Mouse (Mus musculus) adrenal gland, postnatal 36 days (tissue): Measurements from ENCODE around the gene Tmbim1. TPM values are rescaled to one million over a fixed set of nuclear protein-coding genes. Genes with fewer than 3 reads are reported as not detected.
"Not testable (repeated sequence)": the region's sequence is repeated elsewhere in the genome, so short reads cannot be mapped to it uniquely, and the experiment has no call there.

Experiments
- DNase-seq, 2 experiments: peaks; one replicate each; pipeline ENCODE4 v3.0.0; 2021; ENCODE audit warnings: mixed read lengths in 1 of 2
- total RNA-seq, 2 experiments: library from RNA; stranded (reverse); gene quantifications; 2 replicates each; pipeline ENCODE4 v1.2.3; 2021

Gene Tmbim1
- total RNA-seq, 2 experiments from 2014 or later, result 101 to 106 TPM

DNA sequence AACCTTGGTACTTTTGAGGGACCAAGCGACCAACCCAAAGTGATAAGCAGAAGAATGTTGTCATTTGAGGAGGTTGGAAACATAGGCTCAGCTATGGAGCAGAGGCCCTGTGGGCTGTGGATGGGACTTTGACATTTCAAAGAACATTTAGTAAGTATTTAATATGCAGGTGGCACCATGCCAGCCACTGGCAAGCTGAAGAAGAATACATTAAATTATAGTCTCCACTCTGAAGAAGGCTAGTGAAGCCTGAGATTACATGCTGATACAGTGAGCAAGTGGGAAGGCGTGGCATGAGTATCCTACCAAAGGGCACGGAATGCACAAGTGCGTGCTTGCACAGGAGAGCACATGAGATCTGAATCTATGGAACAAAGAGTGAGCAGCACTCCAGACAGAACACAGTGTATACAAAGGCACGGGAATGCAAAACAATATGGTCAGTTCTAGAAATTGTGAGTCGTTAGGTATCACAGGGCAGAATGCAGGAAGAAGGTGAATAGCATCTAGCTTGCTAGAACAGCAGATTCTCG lies 24.5 kb upstream of the Tmbim1 start:
- DNase-seq, result no peak

DNA sequence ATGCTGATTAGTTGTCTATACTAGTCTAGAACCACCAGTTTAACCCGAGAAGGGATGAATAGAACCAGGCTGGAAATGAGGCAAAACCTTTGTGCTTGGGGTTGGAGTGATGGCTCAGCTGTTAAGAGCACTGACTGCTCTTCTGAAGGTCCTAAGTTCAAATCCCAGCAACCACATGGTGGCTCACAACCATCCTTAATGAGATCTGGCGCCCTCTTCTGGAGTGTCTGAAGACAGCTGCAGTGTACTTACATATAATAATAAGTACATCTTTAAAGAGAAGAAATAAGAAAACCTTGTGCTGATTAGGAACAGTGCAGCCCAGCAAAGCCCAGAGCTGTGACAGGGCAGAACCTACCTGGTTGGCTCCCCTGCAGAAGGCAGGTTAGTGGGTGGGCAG lies 21.5 kb upstream of the Tmbim1 start:
- DNase-seq, result not testable (repeated sequence)

DNA sequence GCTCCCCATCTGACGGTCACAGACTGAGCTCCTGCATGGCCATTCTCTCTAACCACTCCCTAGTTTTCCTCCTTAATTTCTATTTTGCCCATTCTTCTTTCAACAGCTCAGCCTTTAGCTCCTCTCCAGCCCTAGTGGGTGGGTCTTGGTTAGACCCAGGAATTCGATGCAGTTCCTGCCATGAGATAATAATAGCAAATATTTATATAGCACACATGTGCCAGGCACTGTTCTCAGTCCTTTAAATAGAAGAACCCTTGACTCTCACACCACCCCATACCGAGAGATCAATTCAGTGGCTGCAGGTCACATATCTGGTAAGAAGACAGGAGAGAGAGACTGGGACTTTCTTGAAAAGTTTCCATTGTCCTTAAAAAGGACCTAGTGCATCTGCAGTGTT lies 16.0 kb upstream of the Tmbim1 start:
- no peak for DNase-seq

DNA sequence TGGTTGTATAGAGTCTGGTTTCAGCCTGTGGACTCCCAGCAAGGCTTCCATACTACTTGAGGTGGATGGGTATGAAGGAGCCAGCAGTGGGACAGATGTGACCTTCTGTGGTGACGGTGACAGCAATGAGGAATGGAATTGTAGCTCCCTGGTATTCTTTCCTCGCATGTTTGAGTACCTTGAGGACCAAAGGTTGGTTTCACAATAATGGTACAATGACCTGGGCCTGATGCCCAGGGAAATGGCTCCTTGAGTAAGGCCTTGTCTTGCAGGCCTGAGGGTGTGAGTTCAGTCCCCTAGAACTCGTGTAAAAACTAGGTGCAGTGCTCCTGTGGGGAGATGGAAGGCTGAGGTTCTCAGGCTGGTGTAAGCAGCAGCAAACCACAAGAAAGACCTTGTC lies 13.3 kb upstream of the Tmbim1 start:
- DNase-seq, result no peak

DNA sequence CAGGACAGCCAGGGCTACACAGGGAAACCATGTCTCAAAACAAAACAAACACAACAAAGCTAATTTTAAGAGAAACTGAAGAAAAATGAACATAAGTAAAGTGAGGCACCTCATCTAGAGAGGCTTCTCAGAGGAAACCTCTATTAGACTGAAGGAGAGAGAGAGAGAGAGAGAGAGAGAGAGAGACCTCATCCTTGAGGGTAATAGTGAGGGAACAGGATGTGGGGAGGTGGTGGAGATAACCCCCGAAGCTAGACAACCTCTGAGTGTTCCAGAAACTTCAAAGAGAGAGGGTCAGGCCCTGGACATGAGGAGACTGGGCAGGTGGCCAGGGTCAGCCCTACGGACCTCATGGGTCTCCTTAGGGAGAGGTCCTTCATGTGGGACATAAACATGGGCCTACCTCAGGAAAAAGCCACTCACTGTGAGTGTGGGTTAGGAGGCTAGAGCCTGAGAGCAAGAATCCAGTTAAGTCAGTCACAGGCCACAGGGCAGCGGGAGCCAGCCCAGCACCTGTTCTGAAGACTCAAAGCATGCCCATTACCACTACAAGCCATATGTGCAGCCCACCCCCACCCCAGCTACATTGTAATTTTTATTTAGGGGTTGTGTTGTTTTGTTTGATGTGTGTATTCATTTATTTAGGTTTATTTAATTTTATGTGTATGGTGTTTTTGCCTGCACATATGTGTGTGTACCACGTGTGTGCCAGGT lies 10.8 kb upstream of the Tmbim1 start:
- no peak for DNase-seq

DNA sequence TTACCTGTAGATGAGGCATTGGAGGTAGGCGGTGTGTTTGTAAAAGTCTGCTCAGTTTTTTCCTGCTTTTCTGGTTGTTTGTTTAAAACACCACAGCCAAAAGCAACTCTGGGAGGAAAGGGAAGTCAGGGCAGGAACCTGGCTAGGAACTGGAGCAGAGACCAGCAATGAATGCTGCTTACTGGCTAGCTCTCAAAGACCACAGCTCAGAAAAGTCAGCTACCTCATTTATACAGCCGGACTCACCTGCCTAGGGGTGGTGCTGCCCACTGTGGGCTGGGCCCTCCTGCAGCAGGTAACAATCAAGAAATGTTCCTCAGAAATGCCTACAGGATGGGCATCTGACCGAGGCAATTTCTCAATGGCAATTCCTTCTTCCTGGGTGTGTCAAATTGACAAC lies 9.4 kb upstream of the Tmbim1 start:
- no peak for DNase-seq

DNA sequence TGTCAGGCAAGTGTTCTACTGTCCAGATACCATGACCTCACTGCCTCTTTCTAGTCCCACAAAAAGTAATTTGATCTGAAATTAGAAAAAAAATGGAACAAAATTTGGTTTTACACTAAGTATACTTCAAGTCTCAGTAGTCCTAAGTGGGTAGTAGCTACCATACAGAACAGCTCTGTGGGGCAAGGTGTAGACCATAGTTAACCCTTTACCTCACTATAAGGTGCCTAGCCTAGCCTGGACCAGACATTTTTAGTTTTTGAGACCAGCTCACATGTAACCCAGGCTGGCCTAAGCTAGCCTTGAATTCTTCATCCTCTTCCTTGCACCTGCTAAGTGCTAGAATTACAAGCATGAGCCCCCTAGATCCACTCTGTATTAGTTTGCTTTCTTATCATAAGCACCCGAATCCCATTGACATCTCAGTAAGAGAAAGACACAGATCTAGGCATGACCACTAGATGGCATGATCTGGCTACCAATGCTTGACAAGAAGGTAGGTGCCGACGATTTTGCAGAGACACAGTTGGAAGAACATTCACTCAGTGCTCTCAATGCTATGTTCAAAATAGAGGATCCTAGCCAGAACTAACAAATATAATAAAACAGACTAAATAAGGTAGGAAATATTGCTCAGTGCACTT lies 7.7 kb upstream of the Tmbim1 start:
- DNase-seq, result peak in 1 of 2 experiments; percentile 74

DNA sequence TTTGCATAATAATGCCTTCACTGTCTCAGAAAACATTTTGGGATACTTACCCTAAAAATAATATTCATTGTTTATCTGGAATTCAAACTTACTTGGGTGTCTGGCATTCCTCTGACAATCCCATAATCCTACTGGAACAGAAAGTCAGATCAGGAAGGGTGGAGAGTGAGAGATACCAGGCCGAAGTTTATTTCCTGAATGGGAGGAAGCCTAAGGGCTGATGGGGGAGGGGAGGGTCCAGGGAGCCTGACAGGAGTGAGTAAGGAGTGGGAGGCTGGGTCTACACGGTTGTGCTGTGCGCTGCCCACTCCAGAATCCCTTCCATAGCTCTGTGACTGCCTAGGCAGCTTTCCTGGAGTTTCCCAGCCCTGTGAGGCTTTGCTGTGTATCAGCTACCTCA lies 4.3 kb upstream of the Tmbim1 start:
- DNase-seq, result no peak

DNA sequence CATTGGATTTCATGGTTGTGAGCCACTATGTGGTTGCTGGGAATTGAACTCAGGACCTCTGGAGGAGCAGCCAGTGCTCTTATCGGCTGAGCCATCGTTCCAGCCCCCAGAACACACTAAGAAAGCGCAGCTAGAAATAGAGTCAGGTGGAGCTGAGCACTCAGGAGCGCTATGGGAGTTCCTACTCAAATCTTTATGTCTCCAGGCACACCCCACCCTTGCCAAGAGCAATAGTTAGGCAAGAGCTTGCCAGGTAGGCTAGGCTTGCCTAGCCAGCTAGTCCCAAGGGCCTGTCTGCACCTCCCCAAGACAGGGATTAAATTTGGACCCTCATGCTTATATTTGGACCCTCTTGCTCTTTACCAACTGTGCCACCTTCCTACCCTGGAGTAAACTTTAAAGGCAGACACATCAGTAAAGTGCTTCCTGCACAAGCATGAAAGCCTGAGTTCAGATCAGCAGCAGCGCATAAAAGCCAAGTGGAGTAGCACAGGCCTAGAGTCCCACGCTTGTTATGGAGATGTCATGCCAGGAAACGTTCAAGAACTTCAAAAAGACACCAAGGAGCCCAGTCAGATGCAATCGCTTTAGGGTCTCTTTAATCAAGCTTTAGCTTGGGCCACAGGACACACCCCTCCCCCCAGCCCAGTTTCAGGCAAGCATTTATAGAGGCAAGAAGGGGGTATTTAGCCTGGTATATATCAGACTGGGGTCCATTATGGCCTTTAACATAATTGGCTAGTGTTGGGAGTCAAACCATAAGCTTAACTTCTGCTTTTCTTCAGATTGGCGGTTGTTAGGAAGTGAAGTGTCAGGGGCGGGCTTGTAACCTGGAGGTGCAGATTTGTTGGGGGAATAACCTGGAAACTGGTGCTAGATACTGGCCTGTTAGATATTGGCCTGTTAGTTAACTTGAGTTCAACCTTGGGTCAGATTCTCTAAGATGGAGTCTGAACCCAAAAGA lies 2.9 kb upstream of the Tmbim1 start:
- DNase-seq, result no peak

DNA sequence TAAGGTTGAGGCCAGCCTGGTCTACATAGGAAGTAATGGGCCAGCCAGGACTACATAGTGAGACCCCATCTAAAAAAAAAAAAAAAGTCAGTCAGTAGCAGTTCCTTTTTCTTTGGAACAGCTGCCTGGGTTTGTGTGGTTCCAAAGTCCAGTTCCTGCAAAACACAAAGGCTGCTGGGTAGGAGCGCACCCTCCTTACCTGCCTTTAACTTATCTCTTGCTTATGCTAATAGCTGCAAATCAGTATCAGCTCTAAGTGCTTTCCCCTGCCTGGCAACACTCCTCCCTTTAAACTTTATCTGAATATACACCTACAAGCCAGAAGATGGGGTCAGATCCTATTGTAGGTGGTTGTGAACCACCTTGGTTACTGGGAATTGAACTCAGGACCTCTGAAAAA lies 1.7 kb upstream of the Tmbim1 start:
- no peak for DNase-seq

DNA sequence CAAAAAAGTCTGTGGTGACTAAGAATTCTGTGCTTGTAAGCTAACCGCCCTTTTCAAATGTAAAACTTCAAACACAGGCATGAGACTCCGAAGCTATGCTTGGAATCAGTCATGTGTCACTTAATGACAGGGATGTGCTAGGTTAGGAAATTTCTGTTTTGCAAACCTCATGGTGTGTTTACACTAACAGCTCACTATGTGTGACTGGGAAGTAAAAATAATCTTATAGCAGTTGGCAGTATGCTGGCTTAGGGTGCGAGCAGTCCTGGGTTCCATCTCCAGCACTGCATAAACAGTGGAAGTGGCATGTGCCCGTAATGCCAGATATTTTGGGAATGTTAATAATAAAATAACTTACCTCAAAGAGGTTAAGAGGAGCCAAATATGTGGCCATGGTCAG lies 476 bp downstream of the Tmbim1 start:
- DNase-seq, result no peak

DNA sequence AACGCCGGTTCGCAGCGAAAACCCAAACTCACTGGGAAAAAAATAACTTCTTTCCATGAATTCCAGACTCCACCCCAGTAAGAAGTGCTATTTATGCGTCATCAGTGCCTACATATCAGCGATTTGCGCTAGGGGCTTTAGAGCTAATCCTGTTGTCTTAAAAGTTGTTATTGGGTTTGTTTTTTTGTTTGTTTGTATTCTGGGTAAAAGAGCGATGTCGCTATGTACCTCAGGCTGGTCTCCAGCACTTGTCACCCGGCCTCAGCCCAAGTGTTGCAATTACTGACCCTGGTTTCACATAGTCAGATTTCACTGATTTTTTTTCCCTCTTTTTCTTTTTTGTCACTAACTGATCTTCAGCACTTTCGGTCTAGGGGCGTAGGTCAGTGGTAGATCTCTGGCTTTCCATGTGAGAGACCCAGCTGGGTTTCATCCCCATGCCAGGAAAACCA lies 1.1 kb downstream of the Tmbim1 start:
- peak in 1 of 2 experiments; percentile 40 for DNase-seq

DNA sequence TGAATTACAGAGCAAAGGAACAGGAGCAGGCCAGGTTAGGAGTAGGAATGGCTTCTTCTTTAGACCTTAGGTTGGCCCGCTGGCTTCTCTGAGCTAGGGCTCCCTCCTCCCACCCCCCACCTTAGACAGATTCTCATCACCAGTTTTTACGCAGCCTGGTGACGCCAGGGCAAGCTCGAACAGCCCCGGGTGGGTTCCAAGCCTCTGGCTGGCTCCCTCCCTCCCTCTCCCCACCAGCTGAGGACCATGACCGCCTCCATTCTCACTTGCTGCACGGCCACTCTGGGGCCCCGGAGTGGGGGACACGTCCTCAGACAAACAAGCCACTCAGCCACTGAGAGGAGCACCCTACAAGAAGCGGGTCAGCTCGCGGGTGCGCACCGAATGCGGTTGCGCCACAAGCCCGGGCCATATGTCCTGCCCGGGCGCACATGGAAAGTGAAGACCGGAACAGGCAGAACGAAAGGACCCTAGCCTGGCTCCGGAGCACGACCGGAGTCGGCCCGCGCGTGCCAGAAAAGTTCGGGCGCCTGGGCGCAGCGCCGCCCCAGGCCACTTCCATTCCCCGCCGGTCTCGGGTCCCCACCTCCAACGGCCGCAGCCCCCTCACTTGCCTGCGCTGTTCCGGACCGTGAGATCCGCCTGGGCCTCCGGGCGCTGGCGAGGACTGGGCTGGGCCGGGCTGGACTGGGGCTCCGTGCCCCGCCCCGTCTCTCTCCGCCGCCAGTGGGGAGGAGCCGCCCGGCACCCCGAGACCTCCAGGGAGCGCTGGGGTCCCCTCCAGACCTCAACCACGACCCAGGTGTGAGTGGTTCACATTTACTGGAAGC lies 1.7 kb downstream of the Tmbim1 start:
- peak; percentile 89 to 92 for DNase-seq

DNA sequence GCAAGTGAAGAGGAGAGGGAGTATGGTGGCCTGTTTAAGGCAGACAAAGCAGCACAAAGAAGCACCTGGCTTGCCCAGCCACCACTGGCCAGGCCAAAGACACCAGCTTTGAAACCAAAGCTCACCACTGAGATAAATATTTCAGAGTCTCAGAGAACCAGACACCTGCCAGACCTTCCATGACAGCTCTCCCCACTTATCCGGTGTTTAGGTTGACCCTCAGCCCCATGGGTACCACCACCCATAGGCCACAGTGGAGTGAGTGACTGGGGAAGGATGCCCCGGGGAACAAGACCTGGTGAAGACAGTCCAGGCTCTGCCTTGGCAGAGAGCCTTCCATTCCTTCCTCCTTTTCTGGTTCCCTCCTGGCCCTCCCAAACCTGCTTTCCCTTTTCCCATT lies 2.6 kb downstream of the Tmbim1 start:
- DNase-seq, result no peak

DNA sequence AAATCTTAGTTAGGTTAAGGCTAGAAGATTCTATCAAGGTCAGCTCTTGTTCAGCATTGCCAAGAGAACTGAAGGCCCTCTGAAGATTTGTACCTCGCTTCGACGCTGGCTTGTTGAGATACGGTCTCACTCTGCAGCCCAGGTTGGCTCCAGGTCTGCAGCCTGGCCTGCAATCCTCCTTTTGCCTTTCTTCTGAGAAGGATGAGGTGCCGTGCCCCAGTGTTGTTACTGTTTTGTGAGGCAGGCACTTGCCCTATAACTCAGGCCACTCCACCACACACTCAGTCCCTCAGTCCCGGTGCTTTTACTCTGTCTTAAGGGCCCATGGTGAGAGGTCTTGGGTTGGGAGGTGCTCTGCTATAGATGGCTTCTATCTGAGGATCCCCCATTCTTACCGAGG lies 3.2 kb downstream of the Tmbim1 start:
- DNase-seq, result no peak

DNA sequence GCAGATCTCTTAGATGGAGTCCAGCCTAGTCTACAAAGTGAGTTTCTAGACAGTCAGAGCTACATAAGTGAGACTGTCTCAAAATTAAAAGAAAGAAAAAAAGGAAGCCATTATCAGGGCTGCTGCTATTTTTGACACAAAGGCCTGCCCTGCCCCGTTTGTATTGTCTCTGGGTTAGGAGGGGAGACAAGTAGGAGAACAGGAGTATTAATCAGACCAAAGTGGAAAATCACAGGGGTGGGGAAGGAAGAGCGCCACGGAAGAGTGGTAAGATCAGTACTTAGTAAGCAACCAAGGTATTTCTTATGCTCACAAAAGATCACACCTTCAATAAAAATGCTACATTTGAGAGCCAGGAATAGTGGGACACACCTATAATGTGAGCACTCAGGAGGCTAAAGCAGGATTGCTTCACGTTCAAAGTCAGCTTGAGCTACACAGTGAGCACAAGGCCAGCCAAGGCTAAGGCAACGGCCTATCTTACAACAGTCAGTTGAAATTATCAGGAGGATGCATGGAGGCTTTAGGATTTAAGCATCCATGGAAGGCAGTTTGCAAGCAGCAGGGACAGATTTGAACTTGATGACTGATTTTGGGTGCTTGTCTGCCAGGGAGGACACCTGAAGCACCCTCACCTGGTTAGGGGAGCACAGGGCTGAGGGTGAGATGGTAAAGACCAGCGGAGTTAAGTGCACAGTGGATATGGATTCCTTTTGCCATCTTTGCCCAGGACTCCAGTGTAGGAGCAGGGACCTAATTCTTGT lies 4.9 kb downstream of the Tmbim1 start:
- no peak for DNase-seq

DNA sequence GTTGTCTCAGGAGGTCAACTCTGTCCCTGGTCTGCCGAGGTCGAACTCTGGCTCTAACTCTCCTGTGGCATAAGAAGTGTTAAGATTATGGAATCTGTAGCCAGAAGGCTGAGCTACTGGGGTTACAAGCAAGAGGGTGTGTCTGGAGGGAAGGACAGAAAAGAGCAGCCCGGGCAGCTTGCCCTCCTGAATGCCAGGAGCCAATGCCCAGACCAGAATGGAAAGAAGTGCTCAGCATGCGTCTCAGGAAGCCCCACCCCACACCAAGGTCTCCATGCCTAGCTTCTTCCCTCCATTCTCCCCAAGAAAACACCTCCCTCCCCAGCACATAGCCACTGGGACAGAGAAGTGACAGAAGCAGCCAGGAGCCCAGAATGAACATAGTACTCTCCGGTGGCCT lies 6.4 kb downstream of the Tmbim1 start:
- DNase-seq, result peak; percentile 61 to 69

DNA sequence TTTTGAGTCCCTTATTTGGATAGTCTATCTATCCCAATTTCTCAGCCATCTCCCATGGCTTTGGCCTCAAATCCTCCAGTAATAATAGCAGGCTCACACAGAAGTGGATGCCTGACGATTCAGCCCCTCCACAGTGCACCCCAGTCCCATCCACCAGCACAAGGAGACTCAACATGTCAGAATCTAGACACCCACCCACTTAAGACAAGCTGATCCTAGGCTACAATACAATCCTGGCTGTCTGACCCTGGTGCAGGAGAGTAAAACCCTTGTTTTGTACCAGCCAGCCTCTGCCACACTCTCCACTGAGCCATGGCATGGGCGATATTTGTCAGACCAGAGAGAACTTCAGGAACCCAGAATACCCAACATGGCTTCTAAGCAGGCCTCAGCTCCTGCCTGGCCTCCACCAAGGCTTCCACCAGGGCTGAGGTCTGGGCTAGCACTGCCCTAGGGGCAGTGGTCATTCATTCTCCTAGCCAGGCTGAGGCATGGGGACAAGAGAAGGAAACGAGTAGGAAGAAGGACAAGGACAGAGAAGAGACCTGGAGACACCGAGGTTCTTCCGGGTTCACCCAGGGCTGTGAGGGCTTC lies 7.2 kb downstream of the Tmbim1 start:
- no peak for DNase-seq

DNA sequence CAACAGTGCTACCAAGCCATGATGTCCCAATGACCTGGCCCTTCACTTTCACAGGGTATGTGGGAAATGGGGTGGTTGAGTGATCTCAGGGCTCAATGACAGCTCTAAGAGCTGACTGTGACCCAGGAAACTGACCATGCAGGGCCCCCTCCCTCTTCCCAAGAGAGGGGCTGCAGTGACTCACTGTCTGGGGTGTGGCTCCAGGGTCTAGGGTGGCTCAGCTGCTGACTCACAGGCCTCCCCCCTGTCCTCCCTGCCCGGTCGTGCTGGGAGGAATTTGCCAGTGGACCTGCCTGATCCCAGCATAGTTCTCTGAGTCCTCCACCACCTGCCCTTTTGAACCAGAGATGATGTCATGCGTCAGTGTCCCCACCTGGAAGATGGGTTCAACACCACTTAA lies 8.2 kb downstream of the Tmbim1 start:
- DNase-seq, result peak; percentile 86 to 89

DNA sequence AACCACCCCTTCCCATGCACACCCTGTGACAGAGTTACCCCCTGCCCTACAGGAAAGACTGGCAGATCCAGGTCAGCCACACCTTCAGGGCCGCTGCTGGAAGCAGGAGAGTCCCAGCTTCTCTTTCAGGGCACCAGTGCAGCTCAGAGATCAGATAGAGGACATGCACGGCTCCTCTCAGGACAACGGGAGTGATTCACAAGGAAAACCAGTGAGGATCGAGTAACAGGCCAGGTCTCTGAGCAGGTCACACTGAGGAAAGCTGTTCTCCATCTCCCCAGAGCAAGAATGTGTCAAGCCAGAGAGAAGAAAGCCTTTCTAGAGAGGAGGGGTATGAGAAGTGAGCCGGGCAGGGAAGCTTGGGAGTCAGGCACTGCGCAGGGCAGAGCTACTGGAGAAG lies 8.9 kb downstream of the Tmbim1 start:
- no peak for DNase-seq
